Mouse (Mus musculus) bone marrow, adult 2 months (tissue): Measurements from ENCODE around the gene Rab5if. TPM values are rescaled to one million over a fixed set of nuclear protein-coding genes. Genes with fewer than 3 reads are reported as not detected.
A peak's percentile ranks its signal among the peaks of the same experiment; 100 is the strongest.
"Not testable (repeated sequence)": the region's sequence is repeated elsewhere in the genome, so short reads cannot be mapped to it uniquely, and the experiment has no call there.

Source experiments
- H3K27ac ChIP-seq: fragments of 200-500 bp; 2 replicates; pipeline ENCODE4 v1.5.1; 2012; ENCODE audit warnings: low read depth, mild to moderate bottlenecking, control low read depth, inconsistent platforms, low read length; ENCODE audit not compliant: control insufficient read depth, poor library complexity, insufficient read depth
- H3K4me1 ChIP-seq: fragments of 200-500 bp; 2 replicates; pipeline ENCODE4 v1.6.1; 2011; ENCODE audit warnings: low read length; ENCODE audit not compliant: control insufficient read depth, insufficient read depth
- H3K4me3 ChIP-seq: fragments of 200-500 bp; replicated peaks from 2 replicates; pipeline ENCODE3; 2011; ENCODE audit warnings: mild to moderate bottlenecking, low read depth, low read length, control low read depth; ENCODE audit not compliant: control insufficient read depth
- CTCF ChIP-seq: fragments of 200-500 bp; IDR thresholded peaks from 2 replicates; pipeline ENCODE4 v1.5.1; 2011; ENCODE audit warnings: low read length, control low read depth; ENCODE audit not compliant: control insufficient read depth, insufficient read depth
- POLR2A ChIP-seq: fragments of 200-500 bp; IDR thresholded peaks from 2 replicates; pipeline ENCODE4 v1.6.1; 2011; ENCODE audit warnings: low read depth, mild to moderate bottlenecking, control low read depth, low read length, borderline replicate concordance; ENCODE audit not compliant: control insufficient read depth
- WGBS: fragments of 180-500 bp; shearing (Covaris S2); methylation state at CpG from one replicate; pipeline ENCODE4 v1.1.7; 2018; 5-methylcytosine and 5-hydroxymethylcytosine counted together
- polyA plus RNA-seq: library from polyadenylated mRNA; stranded (reverse); fragments of >200 nt; gene quantifications from 2 replicates; pipeline ENCODE4 v1.2.4, GENCODE M21; 2011; ENCODE audit warnings: low replicate concordance; ENCODE audit not compliant: missing spikeins, insufficient read depth, insufficient read length

Gene Rab5if
- polyA plus RNA-seq, 1 experiment, result 82.3 TPM

DNA sequence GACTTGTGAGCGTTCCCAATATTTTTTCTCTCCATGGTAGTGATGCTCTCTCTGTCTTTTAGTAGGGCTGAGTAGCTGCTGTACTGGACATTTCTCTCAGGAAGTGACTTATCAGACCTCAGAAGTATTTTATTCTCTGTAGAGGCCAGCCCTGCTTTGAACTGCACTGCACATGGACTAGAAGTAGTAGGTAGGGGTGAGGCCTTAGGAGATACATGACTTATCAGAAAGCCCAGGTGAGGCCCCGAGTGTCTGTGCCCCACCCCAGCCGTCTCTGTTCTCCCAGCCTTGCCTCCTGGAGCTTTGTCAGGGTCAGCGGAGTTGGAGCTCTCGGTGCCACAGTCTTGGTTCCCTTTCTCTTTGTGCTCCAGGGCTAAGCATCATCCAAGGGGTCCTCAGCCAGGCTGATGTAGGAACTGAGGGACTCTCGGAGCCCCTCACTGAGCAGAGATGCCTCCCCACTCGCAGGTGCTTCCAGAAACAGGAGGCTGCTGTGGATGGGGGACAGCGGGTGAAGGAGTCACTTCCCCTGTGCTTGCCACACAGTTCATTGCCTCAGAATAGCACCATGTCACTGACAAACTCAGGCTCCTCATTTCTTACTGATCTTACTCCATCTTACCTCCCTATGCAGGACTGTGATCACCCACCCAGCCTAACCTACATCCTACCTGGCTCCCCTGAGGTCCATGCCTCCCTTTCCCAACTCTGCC lies 11.3 kb downstream of the Rab5if start:
- peaks cover 4% of the 10 kb centered on the region for H3K4me1 ChIP-seq
- WGBS, result 65% methylated on average over 8 of the region's 8 CpGs

GRCm38 (mm10) chr2:156874760-156875510 lies 12.0 kb downstream of the Rab5if start:
- Histone ChIP-seq H3K4me1 (peaks cover 4% of the 10 kb centered on the region), H3K27ac (no peak overlapping the region), H3K4me3 (no peak overlapping the region)
- 90% methylated on average over 4 of the region's 4 CpGs for WGBS
- TF ChIP-seq CTCF (no peak), POLR2A (no peak)

More for the DNA sequence above, 11.3 kb downstream of the Rab5if start:
- no peak for TF ChIP-seq POLR2A
- TF ChIP-seq CTCF, result no peak
- Histone ChIP-seq H3K27ac (no peak overlapping the region), H3K4me3 (no peak overlapping the region)

- TF ChIP-seq CTCF (no peak), POLR2A (no peak)
- WGBS, result 7% methylated on average over 9 of the region's 9 CpGs
- H3K4me1 ChIP-seq, result peaks cover 4% of the 10 kb centered on the region
- no peak overlapping the region for H3K4me3 ChIP-seq
- 0 out of 2 replicates have a peak overlapping the region, but pooled peaks have one; percentile 5 for H3K27ac ChIP-seq
These were observed 14.8 kb downstream of the Rab5if start for GRCm38 (mm10) chr2:156877726-156878125.

- H3K4me3 ChIP-seq, result no peak overlapping the region
- 65% methylated on average over 3 of the region's 3 CpGs for WGBS
- H3K27ac ChIP-seq, result no peak overlapping the region
- H3K4me1 ChIP-seq, result peaks cover 5% of the 10 kb centered on the region
- TF ChIP-seq POLR2A, result no peak
- no peak for TF ChIP-seq CTCF
These were observed 16.6 kb downstream of the Rab5if start for GRCm38 (mm10) chr2:156879541-156879940.

- Histone ChIP-seq H3K4me3 (no peak overlapping the region), H3K27ac (no peak overlapping the region), H3K4me1 (peaks cover 5% of the 10 kb centered on the region)
- TF ChIP-seq CTCF (no peak), POLR2A (no peak)
- WGBS, result 16% methylated on average over 10 of the region's 10 CpGs
These were observed 19.6 kb downstream of the Rab5if start for GRCm38 (mm10) chr2:156882431-156883001.

- WGBS, result 51% methylated on average over 10 of the region's 10 CpGs
- Histone ChIP-seq H3K4me3 (no peak overlapping the region), H3K4me1 (peaks cover 2% of the 10 kb centered on the region; the same call in 1 of the 2 replicates), H3K27ac (no peak overlapping the region)
- no peak for TF ChIP-seq POLR2A
- TF ChIP-seq CTCF, result no peak
These were observed 21.7 kb downstream of the Rab5if start for GRCm38 (mm10) chr2:156884396-156885211.

DNA sequence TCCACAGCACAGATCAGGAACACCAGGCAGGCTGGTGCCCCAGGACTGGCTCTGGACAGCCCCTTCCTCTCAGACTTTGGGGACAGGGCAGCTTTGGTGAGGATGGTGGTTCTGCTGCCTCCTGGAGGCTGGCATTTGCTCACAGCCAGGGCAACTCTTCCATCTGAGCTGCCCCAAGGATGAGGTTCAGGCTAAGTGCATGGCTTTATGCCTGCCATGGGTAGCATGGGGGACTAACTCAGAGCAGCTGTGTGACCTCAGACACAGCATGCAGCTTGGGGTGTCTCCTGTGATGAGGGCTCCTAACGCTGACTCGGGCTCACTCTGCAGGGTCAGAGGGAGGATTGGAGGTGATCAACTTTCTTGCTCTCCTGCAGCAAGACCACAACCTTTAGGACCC lies 22.7 kb downstream of the Rab5if start:
- H3K4me3 ChIP-seq, result peak overlapping the region; percentile 26
- 28% methylated on average over 2 of the region's 2 CpGs for WGBS
- H3K4me1 ChIP-seq, H3K27ac ChIP-seq: not testable (repeated sequence)
